Mouse (Mus musculus) c-Kit-positive CD71-positive TER-119-positive erythroid progenitor cells, embryonic 14.5 days (primary cell): ENCODE measurements around the gene Sall4.
"Not testable (repeated sequence)": the region's sequence is repeated elsewhere in the genome, so short reads cannot be mapped to it uniquely, and the experiment has no call there.

ENCODE experiments used
- DNase-seq: peaks from one replicate; pipeline ENCODE4 v3.0.0-alpha.2; 2013; ENCODE audit warnings: low spot score

The Sall4 gene

DNA sequence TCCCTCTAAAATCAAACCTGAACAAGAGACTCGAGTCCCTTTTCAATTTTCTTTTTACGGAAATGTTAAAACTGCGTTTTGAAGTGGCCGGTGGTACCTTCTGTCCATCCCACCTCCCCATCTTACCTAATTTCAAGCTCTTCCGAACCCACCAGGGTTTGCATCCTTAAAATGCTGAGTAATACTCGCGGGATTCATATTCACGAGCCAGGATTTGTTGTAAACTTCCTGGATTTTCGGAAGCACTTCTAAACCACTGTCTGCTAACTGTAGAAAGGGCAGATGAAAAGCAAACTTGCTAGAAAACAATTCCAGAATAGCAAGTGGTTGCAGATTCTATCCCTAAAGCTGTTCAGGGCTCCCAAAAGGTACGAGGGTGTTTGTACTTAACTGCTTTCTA lies at the start of gene Sall4:
Gene Sall4 (minus strand): TSS at position 362 of the 400 bp plus-strand sequence.
- DNase-seq: no peak

DNA sequence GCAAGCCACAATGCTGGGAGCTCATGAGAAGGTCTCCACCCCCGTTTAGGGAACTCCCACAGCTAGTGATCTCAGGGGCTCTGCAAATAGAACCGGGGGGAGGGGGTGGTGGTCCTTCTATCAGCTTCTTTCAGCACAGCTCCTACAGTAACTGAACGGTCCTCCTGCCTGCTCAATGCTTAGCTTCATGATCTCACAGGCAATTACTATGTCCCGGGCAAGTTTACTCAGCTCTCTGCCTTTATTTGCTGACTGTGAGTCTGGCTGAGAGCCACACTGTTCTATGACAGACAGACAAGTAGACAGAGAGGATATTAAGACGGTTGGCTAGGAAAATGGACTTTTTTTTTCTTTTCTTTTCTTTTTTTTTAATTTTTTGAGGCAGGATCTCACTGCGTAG lies 45.5 kb upstream of the Sall4 start:
- no peak for DNase-seq

DNA sequence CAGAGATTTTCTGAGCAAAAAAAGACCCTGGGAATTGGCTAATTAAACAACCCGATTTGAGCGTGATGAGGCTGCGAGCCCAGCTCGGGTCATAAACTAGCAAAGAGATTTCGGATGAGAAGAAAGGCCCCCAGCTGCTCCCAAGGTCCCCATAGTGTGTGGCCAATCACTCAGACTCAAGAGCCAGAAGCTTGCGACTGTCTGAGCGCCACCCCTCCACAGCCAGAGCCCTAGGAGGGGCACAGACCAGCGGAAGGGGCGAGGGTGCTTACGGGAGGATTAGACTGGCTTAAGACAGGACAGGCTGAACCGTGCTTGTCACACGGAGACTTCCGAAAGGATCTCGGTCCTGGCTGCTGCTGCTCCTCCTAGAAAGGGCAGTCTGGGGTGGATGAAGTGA lies 42.2 kb upstream of the Sall4 start:
- DNase-seq: no peak

DNA sequence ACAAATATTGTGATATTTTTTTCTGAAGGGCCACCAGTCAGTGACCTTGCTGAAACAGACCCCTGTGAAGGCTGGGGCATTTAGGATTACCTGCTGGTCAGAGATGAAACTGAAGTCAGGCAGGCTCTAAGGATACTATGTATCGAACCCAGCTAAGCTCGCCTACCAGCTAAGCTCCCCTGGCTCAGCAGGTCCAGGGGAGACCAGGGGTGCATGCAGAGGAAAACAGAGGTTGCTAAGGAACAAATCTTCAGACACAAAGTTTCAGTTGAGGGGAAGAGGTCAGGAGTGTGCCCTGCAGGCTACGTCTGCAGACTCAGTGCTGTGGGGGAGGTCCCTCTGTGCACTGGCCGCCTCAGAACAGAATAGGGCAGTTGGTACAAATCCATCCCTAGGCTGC lies 39.9 kb upstream of the Sall4 start:
- no peak for DNase-seq

DNA sequence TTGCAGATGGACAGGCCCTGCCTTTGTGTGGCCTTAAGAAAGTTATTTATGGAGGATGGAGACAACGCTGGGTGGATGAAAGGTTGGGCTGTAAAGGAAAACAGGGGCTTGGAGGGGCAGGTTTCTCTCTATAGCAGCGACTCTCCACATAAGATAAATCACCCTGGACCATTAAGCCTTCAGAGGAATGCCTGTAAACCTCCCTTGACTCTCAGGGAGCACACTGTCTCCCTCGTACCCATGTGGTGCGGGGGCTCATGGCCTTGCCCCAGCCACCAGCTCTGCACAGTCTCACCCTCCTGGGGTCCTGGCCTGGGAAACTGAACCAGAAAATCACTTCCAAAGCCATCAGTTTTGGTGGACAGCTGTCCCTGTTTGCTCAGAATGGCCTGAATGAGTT lies 36.1 kb upstream of the Sall4 start:
- DNase-seq: no peak

DNA sequence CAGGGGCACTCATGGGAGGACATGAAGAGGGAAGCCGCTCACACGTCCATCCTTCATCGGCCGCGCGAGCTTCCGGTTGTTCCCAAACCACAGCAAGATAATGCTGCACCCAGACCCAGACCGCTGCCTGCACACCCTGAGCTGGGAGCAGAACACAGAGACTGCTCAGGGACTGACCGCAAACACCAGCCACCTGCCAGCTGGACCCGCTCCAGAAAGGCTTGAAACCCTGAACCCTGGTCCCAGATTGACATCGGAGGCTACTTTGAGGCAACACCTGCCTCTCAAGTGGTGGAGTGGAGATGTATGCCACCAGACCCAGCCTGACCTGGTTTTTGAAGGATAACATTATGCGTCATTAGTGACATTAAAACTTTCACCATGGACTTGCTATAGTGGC lies 31.6 kb upstream of the Sall4 start:
- no peak for DNase-seq

DNA sequence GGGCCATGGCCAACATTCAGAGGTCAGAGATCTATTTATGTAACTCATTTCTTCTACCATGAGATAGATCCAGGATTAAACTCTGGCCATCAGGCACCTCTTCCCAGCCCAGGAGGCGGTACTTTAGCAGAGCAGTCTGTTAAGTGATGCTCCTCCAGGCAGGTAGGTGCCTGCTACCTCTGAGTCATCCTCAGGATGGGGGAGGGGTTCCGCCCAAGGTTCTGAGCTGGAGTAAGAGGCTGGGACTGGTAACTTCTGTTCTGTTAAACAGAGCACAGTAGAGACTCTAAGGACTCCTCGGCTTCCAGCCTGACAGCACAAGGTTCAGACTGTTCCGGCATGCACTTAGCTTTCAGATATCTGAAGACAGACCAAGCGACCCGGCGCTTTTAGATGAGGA lies 31.2 kb upstream of the Sall4 start:
- no peak for DNase-seq

DNA sequence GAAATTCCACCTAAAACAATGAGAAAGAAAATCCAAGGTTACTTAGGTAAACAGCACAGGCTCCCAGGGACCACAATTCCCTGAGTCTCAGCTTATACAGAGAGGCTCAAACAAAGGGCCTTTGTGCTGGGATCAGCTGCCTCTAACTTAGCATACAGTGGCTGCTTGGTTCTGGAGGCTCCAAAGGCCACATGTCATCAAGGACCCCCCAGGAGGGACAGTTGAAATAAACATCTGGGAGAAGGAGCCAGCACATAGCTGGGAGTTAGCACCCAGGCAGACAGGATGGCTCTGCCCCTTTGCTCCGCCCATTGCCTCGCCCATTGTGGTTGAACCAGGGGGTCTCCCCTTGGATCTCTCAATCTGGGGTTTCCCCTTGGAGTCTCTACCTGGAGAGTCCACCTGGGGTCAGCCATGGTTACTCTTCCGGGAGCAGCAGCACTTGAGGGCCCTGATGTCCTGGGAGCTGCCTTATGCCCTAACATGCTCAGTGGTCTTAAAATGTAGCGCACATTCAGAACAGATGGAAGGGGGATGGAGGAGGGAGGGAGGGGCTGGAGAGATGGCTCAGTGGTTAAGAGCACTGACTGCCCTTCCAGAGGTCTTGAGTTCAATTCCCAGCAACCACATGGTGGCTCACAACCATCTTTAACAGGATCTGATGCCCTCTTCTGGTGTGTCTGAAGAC lies 23.5 kb upstream of the Sall4 start:
- no peak for DNase-seq

DNA sequence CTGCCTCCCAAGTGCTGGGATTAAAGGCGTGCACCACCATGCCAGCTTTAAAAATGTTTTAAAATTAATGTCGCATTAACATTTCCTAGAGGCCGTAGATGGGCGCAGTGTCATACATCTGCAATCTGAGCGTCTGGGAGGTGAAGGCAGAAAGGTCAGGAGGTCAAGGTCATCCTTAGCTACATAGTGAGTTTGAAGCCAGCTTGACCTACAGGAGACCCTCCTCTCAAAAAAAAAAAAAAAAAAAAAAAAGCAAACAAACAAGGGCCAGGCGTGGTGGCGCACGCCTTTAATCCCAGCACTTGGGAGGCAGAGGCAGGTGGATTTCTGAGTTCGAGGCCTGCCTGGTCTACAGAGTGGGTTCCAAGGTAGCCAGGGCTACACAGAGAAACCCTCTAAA lies 18.4 kb upstream of the Sall4 start:
- no peak for DNase-seq

DNA sequence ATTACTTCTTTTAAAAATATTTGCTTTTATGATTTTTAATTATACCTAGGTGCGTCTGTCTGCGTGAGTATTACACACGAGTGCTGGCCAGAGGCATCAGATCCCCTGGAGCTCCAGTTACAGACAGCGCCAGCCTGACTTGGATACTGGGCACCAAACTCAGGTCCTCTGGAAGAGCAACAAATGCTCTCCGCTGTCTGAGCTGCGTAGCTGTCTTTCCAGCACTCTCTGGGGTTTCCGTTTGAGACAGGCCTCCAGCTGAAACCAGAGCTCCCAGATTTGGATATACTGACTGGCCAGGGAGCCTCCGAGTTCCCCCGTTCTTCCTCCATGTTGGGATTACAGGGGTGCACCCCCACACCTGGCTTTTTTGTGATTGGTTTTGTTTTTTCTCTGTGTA lies 12.9 kb upstream of the Sall4 start:
- DNase-seq: no peak

DNA sequence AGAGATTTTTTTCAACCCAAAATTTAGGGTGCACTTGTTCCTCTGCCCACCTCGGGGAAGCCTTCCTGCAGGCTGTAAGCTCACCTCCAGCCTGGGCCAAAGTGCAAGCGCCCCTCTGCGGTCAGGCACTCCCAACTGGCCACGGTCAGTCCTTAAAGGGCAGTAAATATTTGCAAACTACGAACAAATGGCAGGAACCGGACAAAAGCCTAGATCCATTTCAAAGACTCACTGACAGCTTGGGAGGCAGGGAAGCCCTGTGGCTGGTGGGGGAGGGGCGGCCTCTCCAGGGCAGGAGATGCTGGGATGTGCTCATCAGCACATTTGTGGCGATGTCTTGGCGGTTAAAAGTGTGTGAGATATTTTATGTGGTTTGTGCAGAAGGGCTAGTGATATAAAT lies 12.3 kb upstream of the Sall4 start:
- no peak for DNase-seq

DNA sequence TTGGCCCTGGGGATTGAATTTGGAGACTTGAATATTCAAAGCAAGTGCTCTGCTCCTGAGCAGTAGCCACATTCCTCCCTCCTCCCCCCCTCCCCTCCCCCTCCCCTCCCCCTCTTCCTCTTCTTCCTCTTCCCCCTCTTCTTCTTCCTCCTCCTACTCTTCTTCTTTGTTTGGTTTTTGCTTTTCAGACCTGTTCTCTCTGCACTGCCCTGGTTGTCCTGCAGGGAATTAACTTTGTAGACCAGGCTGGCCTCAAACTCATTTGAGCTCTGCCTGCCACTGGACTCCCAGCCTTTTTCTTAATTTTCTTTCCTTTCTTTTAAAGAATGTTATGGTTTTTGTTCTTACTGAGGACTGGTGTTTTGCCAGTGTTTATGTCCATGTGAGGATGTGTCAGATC lies 9.7 kb upstream of the Sall4 start:
- DNase-seq: no peak

DNA sequence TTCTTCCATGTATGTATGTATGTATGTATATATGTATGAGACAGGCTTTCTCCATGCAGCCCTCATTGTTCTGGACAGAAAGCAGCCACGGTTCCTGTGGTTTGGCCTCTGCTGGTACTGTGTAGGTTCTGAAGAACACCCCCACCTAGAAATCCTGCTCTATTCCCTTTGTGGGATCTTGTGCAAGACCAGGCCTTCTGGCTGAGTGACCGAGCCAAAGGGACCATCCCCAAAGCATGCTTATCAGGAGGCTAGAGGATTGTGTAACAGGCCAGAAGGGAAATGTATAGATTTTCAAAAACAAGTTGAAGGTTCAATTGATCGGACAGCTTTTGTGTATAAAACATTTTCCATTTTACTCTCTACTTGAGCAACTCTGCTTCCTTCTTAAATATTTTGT lies 8.5 kb upstream of the Sall4 start:
- DNase-seq: no peak

DNA sequence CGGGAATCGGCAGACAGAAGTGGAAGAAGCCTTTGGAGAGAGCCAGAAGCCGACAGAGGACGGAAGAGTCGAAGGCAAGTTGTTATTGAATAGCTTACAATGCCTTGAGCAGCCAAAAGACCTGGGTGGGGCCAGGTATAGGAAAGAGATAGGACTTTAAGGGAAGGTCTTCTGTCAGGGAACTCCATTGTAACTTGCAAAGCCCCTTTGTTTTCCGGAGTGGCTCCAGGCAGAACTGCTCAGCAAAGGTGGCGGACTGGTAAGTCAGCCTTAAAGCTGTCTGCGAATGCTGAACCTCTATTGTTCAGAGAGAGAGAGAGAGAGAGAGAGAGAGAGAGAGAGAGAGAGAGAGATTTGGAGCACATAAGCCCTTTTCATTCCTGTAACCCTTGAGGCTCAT lies 1.5 kb upstream of the Sall4 start:
- no peak for DNase-seq

DNA sequence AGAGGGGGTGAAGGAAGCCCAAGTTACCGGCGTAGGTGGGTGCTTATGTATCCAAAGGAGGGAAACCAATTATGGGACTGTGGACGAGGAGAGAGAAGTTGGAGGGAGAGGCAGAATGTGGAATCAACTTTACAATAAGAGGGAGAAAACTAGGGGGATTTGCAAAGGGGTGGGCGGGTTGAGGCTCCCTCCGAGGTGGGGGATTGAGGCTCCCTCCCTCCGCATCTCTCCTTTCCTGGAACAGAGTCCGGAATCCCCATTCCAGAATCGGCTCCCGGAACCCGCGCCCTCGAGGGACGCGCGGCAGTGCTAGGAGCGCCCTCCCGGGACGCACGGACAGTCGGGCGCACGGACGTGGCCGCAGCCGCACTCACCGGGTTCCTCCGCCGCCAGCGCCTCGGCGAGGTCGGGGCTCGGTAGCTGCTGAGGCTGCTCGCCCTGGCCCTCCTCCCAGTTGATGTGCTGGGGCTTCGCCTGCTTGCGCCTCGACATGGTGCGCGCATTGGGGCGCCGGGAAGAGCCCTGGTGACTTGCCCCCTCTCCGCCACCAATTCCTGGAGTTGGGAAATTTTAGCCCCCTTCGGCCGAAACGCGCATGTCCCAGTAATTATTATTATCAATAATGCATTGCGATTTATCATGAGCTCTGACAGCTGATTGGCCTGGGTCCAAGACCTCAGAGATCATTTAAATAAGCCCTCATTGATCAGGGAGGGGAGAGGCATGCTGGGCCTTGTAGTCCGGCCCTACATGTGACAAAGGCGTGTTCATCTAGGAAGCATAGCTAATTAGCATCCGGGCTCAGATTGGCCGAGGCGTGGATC lies 993 bp downstream of the Sall4 start:
- DNase-seq: no peak

DNA sequence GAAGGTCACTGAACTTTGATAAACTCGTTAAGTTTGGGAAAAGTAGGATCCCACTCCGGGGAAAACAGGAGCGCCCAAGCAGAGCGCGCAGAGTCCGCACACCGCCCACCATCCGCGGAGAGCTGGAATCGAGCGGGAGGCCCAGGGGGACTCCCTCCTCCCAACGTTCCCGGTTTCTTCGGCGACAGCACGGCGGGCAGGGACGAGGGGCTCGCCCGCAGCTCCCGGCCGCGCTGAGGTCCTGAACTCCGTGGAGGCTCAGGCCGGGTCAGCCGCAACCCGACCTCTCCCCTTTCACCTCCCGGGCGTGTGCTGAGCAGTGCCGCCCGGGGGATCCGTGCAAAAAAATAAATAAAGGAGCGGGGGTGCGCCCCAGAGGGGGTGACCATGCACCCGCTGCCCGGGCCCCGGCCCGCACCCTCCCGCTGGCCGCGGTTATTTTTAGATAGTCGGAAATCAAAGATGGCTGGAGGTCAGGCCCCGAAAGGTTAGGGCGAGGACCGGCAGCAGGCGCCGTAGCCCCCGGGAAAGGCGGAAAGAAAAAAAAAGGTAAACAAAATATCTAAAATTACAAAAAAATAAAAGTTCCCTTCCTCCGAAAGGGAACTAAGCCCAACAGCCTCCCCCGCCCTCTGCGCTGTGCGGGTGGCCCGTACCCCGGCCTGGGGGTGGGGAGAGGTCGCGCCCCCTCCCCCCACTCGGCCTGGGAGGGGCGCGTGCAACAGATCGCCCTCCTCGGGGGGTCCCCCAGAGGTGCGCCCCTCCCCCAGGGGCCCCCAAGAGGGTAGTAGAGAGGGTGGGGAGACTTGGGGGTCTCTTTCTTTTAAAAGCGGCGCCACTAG lies 1.8 kb downstream of the Sall4 start:
- no peak for DNase-seq

DNA sequence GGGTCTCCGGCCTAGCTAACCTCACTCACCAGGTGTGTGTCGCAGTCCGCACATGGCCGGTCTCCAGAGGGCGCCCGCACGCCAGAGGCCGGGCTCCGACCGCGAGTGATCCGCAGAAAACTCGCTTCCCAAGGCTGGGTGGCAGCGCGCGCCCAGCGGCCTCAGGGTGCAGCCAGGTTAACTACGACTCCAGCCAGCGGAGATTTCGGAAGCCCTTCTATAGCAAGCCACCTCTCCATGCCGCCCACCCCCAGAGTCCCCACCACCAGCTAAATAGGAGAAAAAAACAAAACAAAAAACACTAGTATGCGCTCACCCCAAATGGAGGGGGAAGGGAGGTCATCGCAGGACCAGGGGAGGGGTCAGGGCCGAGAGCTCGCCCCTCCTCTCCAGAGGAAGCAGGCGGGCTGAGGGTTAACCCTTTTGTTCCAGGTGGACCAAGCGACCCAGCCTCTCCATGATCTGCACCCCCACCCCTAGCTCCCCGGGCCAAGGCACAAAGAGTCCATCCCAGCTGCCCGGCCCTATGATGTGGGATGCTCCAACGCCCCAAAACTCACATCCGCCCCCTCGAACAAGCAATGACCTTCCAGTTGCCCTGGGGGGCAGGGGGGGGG lies 2.6 kb downstream of the Sall4 start:
- DNase-seq: no peak

DNA sequence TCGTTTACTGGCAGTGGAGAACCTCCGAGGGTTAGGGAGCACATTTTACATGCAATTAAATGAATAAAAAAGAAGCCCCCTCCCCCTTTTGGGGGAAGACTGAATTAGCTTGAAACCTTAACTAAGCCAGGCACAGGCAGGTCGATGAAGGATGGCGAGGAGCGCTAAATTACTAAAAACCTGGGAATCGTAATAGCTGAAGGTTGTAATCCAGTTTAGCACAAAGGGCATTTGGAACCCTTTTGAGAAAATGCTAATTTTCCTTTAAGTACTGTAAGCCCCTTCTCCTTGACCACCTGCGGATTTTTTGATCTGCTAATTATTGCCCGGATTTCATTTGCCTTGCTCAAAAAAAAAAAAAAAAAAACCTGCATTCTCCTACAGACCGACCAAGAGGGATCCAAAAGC lies 3.3 kb downstream of the Sall4 start:
- no peak for DNase-seq

DNA sequence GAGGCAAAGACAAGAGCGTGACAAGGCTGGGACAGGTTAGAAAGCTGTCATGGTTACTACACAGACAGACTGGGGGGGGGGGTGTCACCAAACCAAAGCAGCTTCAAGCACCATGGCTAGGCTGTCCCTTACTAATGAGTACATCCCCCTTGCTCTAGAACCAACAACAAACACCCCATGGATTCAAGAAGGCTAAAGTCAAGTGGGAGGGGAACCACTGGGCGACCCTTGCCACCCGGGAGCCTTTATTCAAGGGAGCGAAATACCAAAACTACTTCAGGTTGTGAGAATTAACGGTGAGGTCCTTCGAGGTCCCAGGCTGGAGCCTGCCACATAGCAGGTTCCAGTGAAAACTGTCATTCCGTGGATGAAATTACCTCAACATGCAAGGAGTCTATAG lies 4.0 kb downstream of the Sall4 start:
- DNase-seq: no peak

DNA sequence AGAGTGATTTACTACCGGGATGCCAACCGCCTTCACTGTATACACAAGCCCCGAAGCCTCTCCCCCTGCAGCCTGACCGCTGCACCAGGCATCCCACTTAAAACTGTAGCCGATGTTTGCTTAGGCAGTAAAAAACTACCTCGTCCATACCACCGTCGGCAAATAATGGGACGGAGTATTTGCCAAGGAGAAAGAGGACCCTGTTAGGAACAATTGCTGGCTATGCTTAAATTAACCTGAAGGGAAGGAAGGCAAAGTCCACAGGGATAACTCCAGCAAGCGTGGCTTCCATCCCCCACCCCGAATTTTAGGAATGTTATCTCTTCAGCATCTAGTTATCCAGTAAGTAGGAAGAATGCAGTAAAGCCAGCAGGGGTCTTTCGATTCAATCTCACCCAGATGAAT lies 5.3 kb downstream of the Sall4 start:
- DNase-seq: no peak

DNA sequence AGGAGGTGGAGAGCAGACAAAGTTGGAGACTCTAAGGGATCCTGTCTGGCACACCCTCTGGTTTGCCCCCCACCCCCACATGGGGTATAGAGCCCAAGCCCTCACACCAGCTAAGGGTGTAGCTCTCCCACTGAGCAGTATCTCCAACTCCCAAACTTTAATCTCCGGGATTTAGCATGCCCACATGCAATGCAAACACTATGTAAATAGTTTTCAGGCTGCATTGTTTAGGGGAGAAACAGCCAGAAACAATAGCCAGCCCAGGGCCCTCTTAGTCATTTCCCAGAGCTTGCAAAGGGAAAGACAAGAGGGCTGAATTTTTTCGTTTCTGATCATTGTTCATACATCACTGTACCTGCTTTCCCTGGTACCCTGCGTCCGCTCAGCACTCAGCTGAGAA lies 5.8 kb downstream of the Sall4 start:
- no peak for DNase-seq

DNA sequence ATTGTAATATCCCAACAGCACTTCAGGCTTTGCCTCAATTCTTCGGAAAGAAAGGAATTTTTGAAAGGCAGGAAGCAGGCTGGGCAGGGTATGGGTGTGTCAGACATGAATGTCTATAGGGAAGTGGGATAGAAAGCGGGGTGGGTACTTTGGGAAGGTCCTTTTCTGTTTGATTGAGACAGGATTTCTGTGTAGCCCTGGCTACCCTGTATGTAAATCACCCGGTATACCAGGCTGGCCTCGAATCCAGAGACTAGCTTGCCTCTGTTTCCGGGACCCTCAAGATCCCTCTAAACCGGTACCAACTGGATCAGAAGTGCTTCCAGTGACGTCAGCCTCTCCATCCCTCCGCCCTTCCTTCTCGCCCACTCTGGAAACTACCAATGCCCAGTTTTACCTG lies 6.6 kb downstream of the Sall4 start:
- DNase-seq: no peak

DNA sequence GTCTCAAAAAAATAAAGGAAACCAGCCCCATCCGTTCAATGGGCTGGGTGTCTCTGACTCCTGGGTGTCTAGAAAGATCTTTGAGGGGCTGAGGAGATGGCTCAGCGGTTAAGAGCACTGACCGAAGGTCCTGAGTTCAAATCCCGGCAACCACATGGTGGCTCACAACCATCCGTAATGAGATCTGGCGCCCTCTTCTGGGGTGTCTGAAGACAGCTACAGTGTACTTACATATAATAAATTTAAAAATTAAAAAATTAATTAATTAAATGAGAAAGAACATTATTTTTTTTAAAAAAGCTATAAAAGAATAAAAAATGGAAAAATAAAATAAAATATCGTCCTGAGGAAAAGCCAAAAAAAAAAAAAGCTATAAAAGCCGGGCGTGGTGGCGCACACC lies 23.3 kb downstream of the Sall4 start:
- DNase-seq: not testable (repeated sequence)
